Mouse (Mus musculus): ENCODE measurements around the gene Cldn7. TPM values are rescaled to one million over a fixed set of nuclear protein-coding genes. Genes with fewer than 3 reads are reported as not detected.
A peak's percentile ranks its signal among the peaks of the same experiment; 100 is the strongest.

The Cldn7 gene
- polyA plus RNA-seq, 1 experiment from 2014 or later, result 4.4 TPM

- ATAC-seq, result no peak
- H3K4me1 ChIP-seq (ENCODE audit: insufficient read depth), result peaks cover 16% of the 10 kb centered on the region
- peaks cover 50% of the 10 kb centered on the region for H3K27me3 ChIP-seq (ENCODE audit: insufficient read depth, low read length)
- WGBS (ENCODE audit: insufficient replicate concordance), result 33% methylated on average over 17 of the region's 17 CpGs
- no peak for DNase-seq
- H3K9me3 ChIP-seq (ENCODE audit: low read length), result no peaks in the 10 kb centered on the region
- H3K4me3 ChIP-seq (ENCODE audit: low read depth, low read length), result peak overlapping the region; percentile 40
- no peak overlapping the region; the same call in 1 of the 2 replicates for H3K9ac ChIP-seq (replicated peaks)
- no peak for TF ChIP-seq EP300 (IDR thresholded peaks at IDR 0.05; ENCODE audit: low read depth)
- no peak for TF ChIP-seq CTCF (IDR thresholded peaks at IDR 0.05; ENCODE audit: low read depth)
- peaks cover 14% of the 10 kb centered on the region for H3K36me3 ChIP-seq (replicated peaks; ENCODE audit: insufficient read depth, low read length)
- no peak overlapping the region for H3K27ac ChIP-seq (ENCODE audit: low read depth)
- H3K4me2 ChIP-seq (ENCODE audit: low read depth, low read length), result peak overlapping the region; percentile 67
Observed at GRCm38 (mm10) chr11:69966860-69967517, 2.4 kb downstream of the Cldn7 start.

DNA sequence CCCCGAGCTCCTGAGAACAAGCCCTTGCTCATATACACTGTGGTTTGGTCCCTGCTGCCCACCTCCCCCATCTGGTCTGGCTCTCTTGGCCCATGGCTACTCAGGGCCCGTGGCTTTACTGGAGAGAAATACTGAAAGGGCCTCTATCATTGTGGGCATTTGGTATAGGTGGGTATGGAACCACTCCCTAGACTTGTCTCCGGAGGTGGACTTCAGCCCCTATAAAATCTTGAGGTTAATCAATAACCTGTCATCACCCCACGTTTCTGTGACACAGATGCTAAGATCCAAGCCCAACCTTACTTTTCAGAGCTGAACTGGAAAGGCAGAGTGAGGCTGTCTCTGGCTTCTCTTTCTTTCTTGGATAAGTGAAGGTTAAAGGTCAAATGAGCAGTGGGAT is 4.2 kb downstream of the Cldn7 start:
- H3K27me3 ChIP-seq (ENCODE audit: insufficient read depth, low read length), result peaks cover 38% of the 10 kb centered on the region
- H3K36me3 ChIP-seq (replicated peaks; ENCODE audit: insufficient read depth, low read length), result peaks cover 29% of the 10 kb centered on the region
- WGBS (ENCODE audit: insufficient replicate concordance), result 70% methylated on average over 4 of the region's 4 CpGs
- no peak overlapping the region for H3K4me2 ChIP-seq (ENCODE audit: low read depth, low read length)
- ATAC-seq, result no peak
- no peaks in the 10 kb centered on the region for H3K9me3 ChIP-seq (ENCODE audit: low read length)
- no peak for DNase-seq
- H3K4me1 ChIP-seq (ENCODE audit: insufficient read depth), result peaks cover 16% of the 10 kb centered on the region
- TF ChIP-seq CTCF (IDR thresholded peaks at IDR 0.05; ENCODE audit: low read depth) (no peak), EP300 (IDR thresholded peaks at IDR 0.05; ENCODE audit: low read depth) (no peak)
- H3K9ac ChIP-seq (replicated peaks), result no peak overlapping the region
- no peak overlapping the region for H3K4me3 ChIP-seq (ENCODE audit: low read depth, low read length)
- H3K27ac ChIP-seq (ENCODE audit: low read depth), result no peak overlapping the region

DNA sequence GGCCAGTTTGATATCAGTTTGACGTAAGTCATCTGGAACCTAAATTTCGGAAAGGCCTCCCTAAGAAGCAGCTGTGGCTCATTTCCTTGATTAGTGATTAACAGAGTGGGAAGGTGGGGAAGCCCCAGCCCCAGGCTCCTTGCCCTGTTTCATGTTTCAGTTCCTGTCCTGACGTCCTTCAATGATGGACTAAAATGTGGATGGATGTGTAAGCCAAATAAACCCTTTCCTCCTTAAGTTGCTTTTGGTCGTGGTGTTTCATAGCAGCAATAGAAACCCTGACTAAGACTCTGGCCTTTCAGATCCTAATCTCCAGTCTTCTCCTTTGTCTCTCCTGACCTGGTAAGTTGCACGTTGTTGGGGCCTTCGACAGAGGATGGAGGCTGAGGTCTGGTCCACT is 5.6 kb downstream of the Cldn7 start:
- ATAC-seq (no peak), DNase-seq (no peak)
- no peaks in the 10 kb centered on the region for H3K9me3 ChIP-seq (ENCODE audit: low read length)
- peaks cover 15% of the 10 kb centered on the region for H3K4me1 ChIP-seq (ENCODE audit: insufficient read depth)
- H3K27me3 ChIP-seq (ENCODE audit: insufficient read depth, low read length), result peaks cover 24% of the 10 kb centered on the region
- no peak overlapping the region for H3K4me3 ChIP-seq (ENCODE audit: low read depth, low read length)
- no peak overlapping the region for H3K27ac ChIP-seq (ENCODE audit: low read depth)
- 82% methylated on average over 6 of the region's 6 CpGs for WGBS (ENCODE audit: insufficient replicate concordance)
- peaks cover 40% of the 10 kb centered on the region for H3K36me3 ChIP-seq (replicated peaks; ENCODE audit: insufficient read depth, low read length)
- TF ChIP-seq EP300 (IDR thresholded peaks at IDR 0.05; ENCODE audit: low read depth), result no peak
- no peak for TF ChIP-seq CTCF (IDR thresholded peaks at IDR 0.05; ENCODE audit: low read depth)
- no peak overlapping the region for H3K4me2 ChIP-seq (ENCODE audit: low read depth, low read length)
- no peak overlapping the region for H3K9ac ChIP-seq (replicated peaks)

DNA sequence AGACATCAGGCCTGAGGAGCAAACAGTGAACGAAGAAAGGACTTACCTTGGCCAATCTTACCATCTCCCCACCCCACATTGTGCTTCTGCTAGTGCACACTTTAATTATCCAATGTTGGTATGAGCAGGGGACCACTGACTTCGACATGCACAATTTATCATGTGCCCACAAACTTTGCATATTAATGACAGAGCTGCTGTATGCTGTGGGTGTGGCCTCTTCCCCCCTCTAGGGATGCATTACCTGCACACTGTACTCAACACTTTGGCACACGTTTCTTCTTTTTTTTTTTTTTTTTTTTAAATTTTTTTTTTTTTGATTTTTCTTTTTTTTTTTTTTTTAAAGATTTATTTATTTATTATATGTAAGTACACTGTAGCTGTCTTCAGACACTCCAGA is 6.2 kb downstream of the Cldn7 start:
- no peak overlapping the region for H3K4me3 ChIP-seq (ENCODE audit: low read depth, low read length)
- H3K4me2 ChIP-seq (ENCODE audit: low read depth, low read length), result no peak overlapping the region
- DNase-seq (no peak), ATAC-seq (no peak)
- H3K27ac ChIP-seq (ENCODE audit: low read depth), result no peak overlapping the region
- H3K9me3 ChIP-seq (ENCODE audit: low read length), result no peaks in the 10 kb centered on the region
- WGBS (ENCODE audit: insufficient replicate concordance), result 73% methylated on average over 3 of the region's 3 CpGs
- H3K36me3 ChIP-seq (replicated peaks; ENCODE audit: insufficient read depth, low read length), result peaks cover 44% of the 10 kb centered on the region
- TF ChIP-seq EP300 (IDR thresholded peaks at IDR 0.05; ENCODE audit: low read depth) (no peak), CTCF (IDR thresholded peaks at IDR 0.05; ENCODE audit: low read depth) (no peak)
- peaks cover 12% of the 10 kb centered on the region for H3K4me1 ChIP-seq (ENCODE audit: insufficient read depth)
- H3K9ac ChIP-seq (replicated peaks), result no peak overlapping the region
- peaks cover 18% of the 10 kb centered on the region for H3K27me3 ChIP-seq (ENCODE audit: insufficient read depth, low read length)

- H3K27ac ChIP-seq (ENCODE audit: low read depth), result no peak overlapping the region
- no peak for DNase-seq
- H3K4me2 ChIP-seq (ENCODE audit: low read depth, low read length), result no peak overlapping the region
- peaks cover 3% of the 10 kb centered on the region; the same call in 1 of the 2 replicates for H3K4me1 ChIP-seq (ENCODE audit: insufficient read depth)
- 91% methylated on average over 2 of the region's 2 CpGs for WGBS (ENCODE audit: insufficient replicate concordance)
- H3K36me3 ChIP-seq (replicated peaks; ENCODE audit: insufficient read depth, low read length), result peaks cover 44% of the 10 kb centered on the region
- no peaks in the 10 kb centered on the region for H3K27me3 ChIP-seq (ENCODE audit: insufficient read depth, low read length)
- no peaks in the 10 kb centered on the region for H3K9me3 ChIP-seq (ENCODE audit: low read length)
- H3K9ac ChIP-seq (replicated peaks), result no peak overlapping the region
- ATAC-seq, result no peak
- no peak overlapping the region for H3K4me3 ChIP-seq (ENCODE audit: low read depth, low read length)
- no peak for TF ChIP-seq CTCF (IDR thresholded peaks at IDR 0.05; ENCODE audit: low read depth)
- TF ChIP-seq EP300 (IDR thresholded peaks at IDR 0.05; ENCODE audit: low read depth), result no peak
Observed at GRCm38 (mm10) chr11:69974907-69975306, 10.3 kb downstream of the Cldn7 start.

DNA sequence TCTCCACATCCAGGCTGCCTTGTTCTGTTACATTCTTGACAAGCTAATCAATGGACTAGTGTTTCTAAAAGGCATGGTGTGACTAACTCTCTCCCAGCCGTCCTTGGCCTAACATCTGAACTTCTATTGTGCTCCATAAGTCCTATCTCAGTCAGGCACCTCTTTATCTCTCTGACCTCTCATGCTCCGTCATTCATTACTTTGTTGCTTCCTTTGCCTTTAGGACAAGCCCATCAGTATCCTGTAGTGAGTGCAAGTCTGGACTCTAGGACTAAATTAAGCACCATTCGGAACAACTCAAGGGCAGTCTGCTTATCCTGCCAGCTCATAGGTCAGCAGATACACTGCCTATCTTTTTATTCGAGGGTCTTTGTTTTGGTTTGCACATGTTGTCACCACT is 11.7 kb downstream of the Cldn7 start:
- Histone ChIP-seq H3K36me3 (replicated peaks; ENCODE audit: insufficient read depth, low read length) (peaks cover 36% of the 10 kb centered on the region), H3K4me2 (ENCODE audit: low read depth, low read length) (no peak overlapping the region)

More for the DNA sequence above, 11.7 kb downstream of the Cldn7 start:
- no peaks in the 10 kb centered on the region for H3K27me3 ChIP-seq (ENCODE audit: insufficient read depth, low read length)
- no peak overlapping the region for H3K4me3 ChIP-seq (ENCODE audit: low read depth, low read length)
- H3K4me1 ChIP-seq (ENCODE audit: insufficient read depth), result peaks cover 3% of the 10 kb centered on the region; the same call in 1 of the 2 replicates
- no peak overlapping the region for H3K27ac ChIP-seq (ENCODE audit: low read depth)
- no peaks in the 10 kb centered on the region for H3K9me3 ChIP-seq (ENCODE audit: low read length)
- ATAC-seq, result no peak
- no peak for TF ChIP-seq CTCF (IDR thresholded peaks at IDR 0.05; ENCODE audit: low read depth)
- TF ChIP-seq EP300 (IDR thresholded peaks at IDR 0.05; ENCODE audit: low read depth), result no peak
- DNase-seq, result no peak
- H3K9ac ChIP-seq (replicated peaks), result no peak overlapping the region
- 72% methylated on average over 4 of the region's 4 CpGs for WGBS (ENCODE audit: insufficient replicate concordance)

Data from liver, postnatal 0 days (tissue).